Mouse (Mus musculus): ENCODE measurements around the gene Fam102b. TPM values are rescaled to one million over a fixed set of nuclear protein-coding genes. Genes with fewer than 3 reads are reported as not detected.

Gene Fam102b
- polyA plus RNA-seq, 1 experiment = 3.7 TPM

- Histone ChIP-seq H3K4me1 (ENCODE audit: control insufficient read depth, insufficient read depth, low read length) (no peaks in the 10 kb centered on the region; the same call in 1 of the 2 replicates), H3K4me3 (replicated peaks; ENCODE audit: control insufficient read depth, low read depth, low read length) (no peak overlapping the region), H3K27ac (ENCODE audit: control insufficient read depth, insufficient read depth, low read depth, low read length, poor library complexity) (no peak overlapping the region)
- WGBS = 49% methylated on average over 3 of the region's 3 CpGs
- TF ChIP-seq POLR2A (IDR thresholded peaks at IDR 0.05; ENCODE audit: borderline replicate concordance, control insufficient read depth, low read depth, low read length) (no peak), CTCF (IDR thresholded peaks at IDR 0.05; ENCODE audit: control insufficient read depth, insufficient read depth, low read length) (no peak)
Measured at GRCm38 (mm10) chr3:108963776-108964175, 63.6 kb downstream of the Fam102b start.

GRCm38 (mm10) chr3:108963278-108963677 is 64.1 kb downstream of the Fam102b start:
- Histone ChIP-seq H3K4me1 (ENCODE audit: control insufficient read depth, insufficient read depth, low read length) (no peaks in the 10 kb centered on the region; the same call in none of the 2 replicates), H3K27ac (ENCODE audit: control insufficient read depth, insufficient read depth, low read depth, low read length, poor library complexity) (no peak overlapping the region), H3K4me3 (replicated peaks; ENCODE audit: control insufficient read depth, low read depth, low read length) (no peak overlapping the region)
- WGBS = 75% methylated on average over 3 of the region's 3 CpGs
- no peak for TF ChIP-seq CTCF (IDR thresholded peaks at IDR 0.05; ENCODE audit: control insufficient read depth, insufficient read depth, low read length)
- TF ChIP-seq POLR2A (IDR thresholded peaks at IDR 0.05; ENCODE audit: borderline replicate concordance, control insufficient read depth, low read depth, low read length) = no peak

- no peak overlapping the region for H3K4me3 ChIP-seq (replicated peaks; ENCODE audit: control insufficient read depth, low read depth, low read length)
- WGBS = 24% methylated on average over 6 of the region's 6 CpGs
- no peak overlapping the region for H3K27ac ChIP-seq (ENCODE audit: control insufficient read depth, insufficient read depth, low read depth, low read length, poor library complexity)
- H3K4me1 ChIP-seq (ENCODE audit: control insufficient read depth, insufficient read depth, low read length) = no peaks in the 10 kb centered on the region; the same call in none of the 2 replicates
- TF ChIP-seq POLR2A (IDR thresholded peaks at IDR 0.05; ENCODE audit: borderline replicate concordance, control insufficient read depth, low read depth, low read length) (no peak), CTCF (IDR thresholded peaks at IDR 0.05; ENCODE audit: control insufficient read depth, insufficient read depth, low read length) (no peak)
Measured at GRCm38 (mm10) chr3:108961655-108962054, 65.8 kb downstream of the Fam102b start.

- no peak overlapping the region for H3K27ac ChIP-seq (ENCODE audit: control insufficient read depth, insufficient read depth, low read depth, low read length, poor library complexity)
- H3K4me1 ChIP-seq (ENCODE audit: control insufficient read depth, insufficient read depth, low read length) = no peaks in the 10 kb centered on the region; the same call in none of the 2 replicates
- H3K4me3 ChIP-seq (replicated peaks; ENCODE audit: control insufficient read depth, low read depth, low read length) = no peak overlapping the region
- TF ChIP-seq CTCF (IDR thresholded peaks at IDR 0.05; ENCODE audit: control insufficient read depth, insufficient read depth, low read length) (no peak), POLR2A (IDR thresholded peaks at IDR 0.05; ENCODE audit: borderline replicate concordance, control insufficient read depth, low read depth, low read length) (no peak)
- WGBS = 62% methylated on average over 7 of the region's 7 CpGs
Measured at GRCm38 (mm10) chr3:108961226-108961625, 66.2 kb downstream of the Fam102b start.

GRCm38 (mm10) chr3:108959680-108960295 is 67.6 kb downstream of the Fam102b start:
- TF ChIP-seq CTCF (IDR thresholded peaks at IDR 0.05; ENCODE audit: control insufficient read depth, insufficient read depth, low read length) = no peak
- TF ChIP-seq POLR2A (IDR thresholded peaks at IDR 0.05; ENCODE audit: borderline replicate concordance, control insufficient read depth, low read depth, low read length) = no peak
- Histone ChIP-seq H3K4me1 (ENCODE audit: control insufficient read depth, insufficient read depth, low read length) (no peaks in the 10 kb centered on the region; the same call in none of the 2 replicates), H3K27ac (ENCODE audit: control insufficient read depth, insufficient read depth, low read depth, low read length, poor library complexity) (no peak overlapping the region), H3K4me3 (replicated peaks; ENCODE audit: control insufficient read depth, low read depth, low read length) (no peak overlapping the region)
- 79% methylated on average over 13 of the region's 13 CpGs for WGBS

GRCm38 (mm10) chr3:108957976-108958375 is 69.4 kb downstream of the Fam102b start:
- no peak overlapping the region for H3K4me3 ChIP-seq (replicated peaks; ENCODE audit: control insufficient read depth, low read depth, low read length)
- H3K4me1 ChIP-seq (ENCODE audit: control insufficient read depth, insufficient read depth, low read length) = no peaks in the 10 kb centered on the region; the same call in none of the 2 replicates
- no peak overlapping the region for H3K27ac ChIP-seq (ENCODE audit: control insufficient read depth, insufficient read depth, low read depth, low read length, poor library complexity)
- TF ChIP-seq CTCF (IDR thresholded peaks at IDR 0.05; ENCODE audit: control insufficient read depth, insufficient read depth, low read length) (no peak), POLR2A (IDR thresholded peaks at IDR 0.05; ENCODE audit: borderline replicate concordance, control insufficient read depth, low read depth, low read length) (no peak)

- TF ChIP-seq CTCF (IDR thresholded peaks at IDR 0.05; ENCODE audit: control insufficient read depth, insufficient read depth, low read length) (no peak), POLR2A (IDR thresholded peaks at IDR 0.05; ENCODE audit: borderline replicate concordance, control insufficient read depth, low read depth, low read length) (no peak)
- Histone ChIP-seq H3K27ac (ENCODE audit: control insufficient read depth, insufficient read depth, low read depth, low read length, poor library complexity) (no peak overlapping the region), H3K4me1 (ENCODE audit: control insufficient read depth, insufficient read depth, low read length) (no peaks in the 10 kb centered on the region; the same call in 1 of the 2 replicates), H3K4me3 (replicated peaks; ENCODE audit: control insufficient read depth, low read depth, low read length) (no peak overlapping the region)
- 87% methylated on average over 10 of the region's 10 CpGs for WGBS
Measured at GRCm38 (mm10) chr3:108940996-108941395, 86.4 kb downstream of the Fam102b start.

GRCm38 (mm10) chr3:108940001-108940633 is 87.3 kb downstream of the Fam102b start, which contains the start of gene Gm9857:
Gene Gm9857 (minus strand): TSS chr3:108940445.
- TF ChIP-seq CTCF (IDR thresholded peaks at IDR 0.05; ENCODE audit: control insufficient read depth, insufficient read depth, low read length) (no peak), POLR2A (IDR thresholded peaks at IDR 0.05; ENCODE audit: borderline replicate concordance, control insufficient read depth, low read depth, low read length) (no peak)
- 57% methylated on average over 59 of the region's 59 CpGs for WGBS
- Histone ChIP-seq H3K27ac (ENCODE audit: control insufficient read depth, insufficient read depth, low read depth, low read length, poor library complexity) (no peak within 1 kb of the TSS; the same call in 1 of the 2 replicates), H3K4me1 (ENCODE audit: control insufficient read depth, insufficient read depth, low read length) (no peaks in the 10 kb centered on the region; the same call in 1 of the 2 replicates), H3K4me3 (replicated peaks; ENCODE audit: control insufficient read depth, low read depth, low read length) (no peak within 1 kb of the TSS)
